Comparison of ENCODE assay signal across 8 mouse cellular contexts in the genomic region with DNA sequence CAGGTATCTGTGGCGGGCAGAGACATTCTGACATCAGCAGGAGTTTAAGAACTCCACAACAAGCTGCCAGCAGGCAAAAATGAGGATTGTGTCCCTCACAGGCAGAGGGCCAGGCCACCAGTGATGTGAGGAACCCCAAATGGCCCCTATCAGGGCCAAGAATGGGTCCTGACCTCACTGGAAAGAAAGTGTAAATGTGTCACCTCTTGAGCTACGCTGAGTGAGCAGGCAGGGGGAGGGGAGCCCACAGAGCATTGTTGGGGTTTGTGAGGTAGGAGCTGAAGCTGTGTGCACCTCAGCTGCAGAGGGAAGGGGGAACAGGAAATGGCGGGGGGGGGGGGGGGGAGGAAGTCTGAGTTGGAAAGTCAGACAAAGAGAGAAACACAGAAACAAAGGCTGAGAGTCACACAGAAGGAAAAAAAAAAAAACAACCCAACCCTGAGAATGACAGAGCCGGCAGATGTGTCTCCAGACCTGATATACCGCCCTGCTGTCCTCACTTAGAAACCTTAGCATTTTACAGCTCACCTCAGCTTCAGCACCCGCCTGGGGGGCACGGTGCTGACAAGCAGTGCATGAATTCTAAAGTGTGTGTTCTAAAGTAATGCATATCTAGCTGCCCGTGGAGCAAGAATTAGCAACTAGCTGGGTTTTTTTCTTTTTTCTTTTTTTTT. TPM values are rescaled to one million over a fixed set of nuclear protein-coding genes. Genes with fewer than 3 reads are reported as not detected.
A peak's percentile ranks its signal among the peaks of the same experiment; 100 is the strongest.
DNase-seq lines count a peak whose midpoint lies in the region; ATAC-seq and TF ChIP-seq lines count a peak whose summit lies in the region.

No protein-coding gene starts in this region.

- no peaks in the 10 kb centered on the region for H3K9me3 ChIP-seq in stomach, embryonic 16.5 days (replicated peaks; ENCODE audit: control insufficient read depth, low read length)
- no peaks in the 10 kb centered on the region for H3K9me3 ChIP-seq in stomach, postnatal 0 days (ENCODE audit: control insufficient read depth, low read length)
- H3K9me3 ChIP-seq in kidney, embryonic 14.5 days (ENCODE audit: control insufficient read depth, low read length), result no peaks in the 10 kb centered on the region

- 42% methylated on average over 7 of the region's 8 CpGs for WGBS in stomach, embryonic 16.5 days
- 46% methylated on average over 7 of the region's 8 CpGs for WGBS in stomach, postnatal 0 days
- 17% methylated on average over 7 of the region's 8 CpGs for WGBS in kidney, embryonic 14.5 days

- H3K4me3 ChIP-seq in stomach, embryonic 16.5 days (replicated peaks; ENCODE audit: low read length), result no peak overlapping the region
- H3K4me3 ChIP-seq in stomach, postnatal 0 days (ENCODE audit: low read depth, low read length), result no peak overlapping the region
- H3K4me3 ChIP-seq in kidney, embryonic 14.5 days (ENCODE audit: low read length), result no peak overlapping the region

- H3K4me2 ChIP-seq in stomach, embryonic 16.5 days (ENCODE audit: low read depth, low read length), result no peak overlapping the region
- no peak overlapping the region for H3K4me2 ChIP-seq in stomach, postnatal 0 days (replicated peaks; ENCODE audit: low read depth)
- H3K4me2 ChIP-seq in kidney, embryonic 14.5 days (replicated peaks; ENCODE audit: low read depth, low read length), result 0 out of 2 replicates have a peak overlapping the region, but pooled peaks have one; percentile 12

- no peaks in the 10 kb centered on the region for H3K36me3 ChIP-seq in stomach, embryonic 16.5 days (ENCODE audit: control insufficient read depth, insufficient read depth, low read length)
- no peaks in the 10 kb centered on the region for H3K36me3 ChIP-seq in stomach, postnatal 0 days (ENCODE audit: control insufficient read depth, insufficient read depth, low read length)
- H3K36me3 ChIP-seq in kidney, embryonic 14.5 days (ENCODE audit: control insufficient read depth, insufficient read depth, low read length), result no peaks in the 10 kb centered on the region

- no peak for TF ChIP-seq EP300 in stomach, postnatal 0 days (optimal IDR thresholded peaks at IDR 0.05)

- DNase-seq in stomach, postnatal 0 days (ENCODE audit: low spot score), result no peak
- DNase-seq in lung, postnatal 36 days, result peak; percentile 65
- DNase-seq in left cerebral cortex, postnatal 4 days, result no peak
- DNase-seq in right cerebral cortex, postnatal 25 days, result no peak
- DNase-seq in ovary, postnatal 10 days (ENCODE audit: low spot score), result no peak
- no peak for DNase-seq in left cerebral cortex, postnatal 25 days (ENCODE audit: low spot score in 2 of 2)

- H3K4me1 ChIP-seq in stomach, embryonic 16.5 days (ENCODE audit: control insufficient read depth, insufficient read depth, low read length), result 0 out of 2 replicates have a peak, but pooled peaks cover 2% of the 10 kb centered on the region
- no peaks in the 10 kb centered on the region for H3K4me1 ChIP-seq in stomach, postnatal 0 days (replicated peaks; ENCODE audit: control insufficient read depth, insufficient read depth)
- peaks cover 7% of the 10 kb centered on the region for H3K4me1 ChIP-seq in kidney, embryonic 14.5 days (ENCODE audit: control insufficient read depth, insufficient read depth, low read length)

- H3K27ac ChIP-seq in stomach, embryonic 16.5 days (ENCODE audit: low read length), result no peak overlapping the region
- H3K27ac ChIP-seq in stomach, postnatal 0 days (replicated peaks), result no peak overlapping the region
- peak overlapping the region; percentile 55; the same call in 1 of the 2 replicates for H3K27ac ChIP-seq in kidney, embryonic 14.5 days (ENCODE audit: low read depth, low read length)

- peak overlapping the region; percentile 56 for H3K9ac ChIP-seq in stomach, embryonic 16.5 days (ENCODE audit: low read length)
- H3K9ac ChIP-seq in stomach, postnatal 0 days (ENCODE audit: low read length), result no peak overlapping the region
- H3K9ac ChIP-seq in kidney, embryonic 14.5 days (ENCODE audit: low read depth, low read length), result no peak overlapping the region

- 0 out of 2 replicates have a peak, but pooled peaks have one; percentile 37 for ATAC-seq in stomach, embryonic 16.5 days (ENCODE audit: insufficient read depth, low FRiP score)
- no peak for ATAC-seq in stomach, postnatal 0 days (ENCODE audit: low FRiP score, low TSS enrichment)
- ATAC-seq in kidney, embryonic 14.5 days (ENCODE audit: low FRiP score, low TSS enrichment), result 0 out of 2 replicates have a peak, but pooled peaks have one; percentile 26

- intact Hi-C loops in left cerebral cortex, postnatal 4 days (cut with DNase I), result no loop called here
- intact Hi-C loops in left cerebral cortex, postnatal 25 days (cut with DNase I), result no loop called here

- no peak for TF ChIP-seq CTCF in stomach, postnatal 0 days (IDR thresholded peaks at IDR 0.05; ENCODE audit: low read depth)

- H3K27me3 ChIP-seq in stomach, embryonic 16.5 days (ENCODE audit: control insufficient read depth, insufficient read depth, low read length), result no peaks in the 10 kb centered on the region
- no peaks in the 10 kb centered on the region for H3K27me3 ChIP-seq in stomach, postnatal 0 days (ENCODE audit: control insufficient read depth, insufficient read depth, low read length)
- H3K27me3 ChIP-seq in kidney, embryonic 14.5 days (ENCODE audit: control insufficient read depth, insufficient read depth, low read length), result no peaks in the 10 kb centered on the region

RNA-seq across cellular contexts. Expression of a gene that starts 1.9 kb away (rescaled TPM):
- 3.0 and 7.3 TPM in 2 replicates for polyA plus RNA-seq in stomach, embryonic 16.5 days (2015; fragmentation: Nextera tagmentation; extraction: Ambion mirVana)
- polyA plus RNA-seq in stomach, postnatal 0 days (2015; fragmentation: Nextera tagmentation; extraction: Ambion mirVana), result 1.7 and 1.9 TPM in 2 replicates
- polyA plus RNA-seq in kidney, embryonic 14.5 days (2014; fragmentation: Nextera tagmentation; extraction: Ambion mirVana), result 11.4 and 14.1 TPM in 2 replicates
- total RNA-seq in left cerebral cortex, postnatal 4 days (2021), result 10 to 100 TPM; 14.1 to 15.2 TPM
- 1 to 10 TPM; 2.5 to 2.7 TPM for total RNA-seq in left cerebral cortex, postnatal 25 days (2021)

RNA-seq across cellular contexts. Expression of a gene that starts 3.0 kb away (rescaled TPM):
- polyA plus RNA-seq in stomach, embryonic 16.5 days (2015; fragmentation: Nextera tagmentation; extraction: Ambion mirVana), result 4.1 TPM in 2 replicates
- polyA plus RNA-seq in stomach, postnatal 0 days (2015; fragmentation: Nextera tagmentation; extraction: Ambion mirVana), result 1.2 and 1.9 TPM in 2 replicates
- 17.7 and 19.7 TPM in 2 replicates for polyA plus RNA-seq in kidney, embryonic 14.5 days (2014; fragmentation: Nextera tagmentation; extraction: Ambion mirVana)
- total RNA-seq in left cerebral cortex, postnatal 4 days (2021), result not detected
- total RNA-seq in left cerebral cortex, postnatal 25 days (2021), result under 1 TPM in 1 of 2 experiments, not detected in 1; 0.50 TPM

RNA-seq across cellular contexts. Expression of a gene that starts 25.1 kb away (rescaled TPM):
- polyA plus RNA-seq in stomach, embryonic 16.5 days (2015; fragmentation: Nextera tagmentation; extraction: Ambion mirVana), result 239 and 253 TPM in 2 replicates
- polyA plus RNA-seq in stomach, postnatal 0 days (2015; fragmentation: Nextera tagmentation; extraction: Ambion mirVana), result 222 and 230 TPM in 2 replicates
- 340 and 401 TPM in 2 replicates for polyA plus RNA-seq in kidney, embryonic 14.5 days (2014; fragmentation: Nextera tagmentation; extraction: Ambion mirVana)
- 100 to 1,000 TPM; 137 to 143 TPM for total RNA-seq in left cerebral cortex, postnatal 4 days (2021)
- total RNA-seq in left cerebral cortex, postnatal 25 days (2021), result 100 to 1,000 TPM; 133 to 136 TPM

RNA-seq across cellular contexts. Expression of a gene that starts 25.2 kb away (rescaled TPM):
- polyA plus RNA-seq in stomach, embryonic 16.5 days (2015; fragmentation: Nextera tagmentation; extraction: Ambion mirVana), result 181 and 190 TPM in 2 replicates
- 168 and 169 TPM in 2 replicates for polyA plus RNA-seq in stomach, postnatal 0 days (2015; fragmentation: Nextera tagmentation; extraction: Ambion mirVana)
- polyA plus RNA-seq in kidney, embryonic 14.5 days (2014; fragmentation: Nextera tagmentation; extraction: Ambion mirVana), result 213 and 219 TPM in 2 replicates
- 100 to 1,000 TPM in 1 of 2 experiments, 10 to 100 TPM in 1; 99.9 to 102 TPM for total RNA-seq in left cerebral cortex, postnatal 4 days (2021)
- 10 to 100 TPM; 96.6 to 96.8 TPM for total RNA-seq in left cerebral cortex, postnatal 25 days (2021)

RNA-seq across cellular contexts. Expression of a gene that starts 32.8 kb away (rescaled TPM):
- polyA plus RNA-seq in stomach, embryonic 16.5 days (2015; fragmentation: Nextera tagmentation; extraction: Ambion mirVana), result 195 and 205 TPM in 2 replicates
- 110 TPM in 2 replicates for polyA plus RNA-seq in stomach, postnatal 0 days (2015; fragmentation: Nextera tagmentation; extraction: Ambion mirVana)
- 245 and 265 TPM in 2 replicates for polyA plus RNA-seq in kidney, embryonic 14.5 days (2014; fragmentation: Nextera tagmentation; extraction: Ambion mirVana)
- 10 to 100 TPM; 39.8 to 43.5 TPM for total RNA-seq in left cerebral cortex, postnatal 4 days (2021)
- 10 to 100 TPM; 28.5 to 31.6 TPM for total RNA-seq in left cerebral cortex, postnatal 25 days (2021)
